Mouse (Mus musculus) testis, adult 2 months (tissue): ENCODE results near the gene Fn1.

Source experiments
- CTCF ChIP-seq: fragments of 200-500 bp; IDR thresholded peaks from 2 replicates; pipeline ENCODE4 v1.5.1; 2012; ENCODE audit warnings: low read depth, mild to moderate bottlenecking, inconsistent platforms, low read length, moderate library complexity; ENCODE audit not compliant: control insufficient read depth, insufficient read depth, insufficient replicate concordance
- POLR2A ChIP-seq: fragments of 200-500 bp; IDR thresholded peaks from 2 replicates; pipeline ENCODE4 v1.6.1; 2012; ENCODE audit warnings: low read depth, mild to moderate bottlenecking, inconsistent platforms, low read length, moderate library complexity; ENCODE audit not compliant: control insufficient read depth

- TF ChIP-seq CTCF (no peak), POLR2A (no peak)
These were observed 20.5 kb upstream of the Fn1 start for GRCm38 (mm10) chr1:71673398-71673910.
